Mouse (Mus musculus): ENCODE data around the gene Rasgef1b. TPM values are rescaled to one million over a fixed set of nuclear protein-coding genes. Genes with fewer than 3 reads are reported as not detected.

Gene Rasgef1b
- polyA plus RNA-seq, 1 experiment from 2014 or later = 33.9 TPM

- WGBS = 79% methylated on average over 5 of the region's 5 CpGs
Measured at GRCm38 (mm10) chr5:99752670-99753231, 23.9 kb upstream of the Rasgef1b start.

GRCm38 (mm10) chr5:99748417-99748816, 19.6 kb upstream of the Rasgef1b start:
- TF ChIP-seq CTCF (IDR thresholded peaks at IDR 0.05) (no peak), EP300 (IDR thresholded peaks at IDR 0.05) (no peak)
- H3K27me3 ChIP-seq (replicated peaks; ENCODE audit: insufficient read depth, low read length) = no peaks in the 10 kb centered on the region
- WGBS = 78% methylated on average over 10 of the region's 10 CpGs
- DNase-seq (ENCODE audit: low spot score) (no peak), ATAC-seq (no peak)
- no peak overlapping the region for H3K4me2 ChIP-seq (replicated peaks; ENCODE audit: low read depth, low read length)
- no peaks in the 10 kb centered on the region for H3K4me1 ChIP-seq (ENCODE audit: insufficient read depth, low read depth, low read length)
- H3K36me3 ChIP-seq (ENCODE audit: insufficient read depth, low read length) = no peaks in the 10 kb centered on the region
- H3K4me3 ChIP-seq (ENCODE audit: low read depth, low read length) = no peak overlapping the region
- H3K9me3 ChIP-seq (ENCODE audit: low read length) = no peaks in the 10 kb centered on the region
- no peak overlapping the region for H3K9ac ChIP-seq (replicated peaks; ENCODE audit: low read depth)
- H3K27ac ChIP-seq (ENCODE audit: low read length) = no peak overlapping the region

More at GRCm38 (mm10) chr5:99752670-99753231, 23.9 kb upstream of the Rasgef1b start:
- H3K4me1 ChIP-seq (ENCODE audit: insufficient read depth, low read depth, low read length) = no peaks in the 10 kb centered on the region
- H3K9me3 ChIP-seq (ENCODE audit: low read length) = no peaks in the 10 kb centered on the region
- ATAC-seq (no peak), DNase-seq (ENCODE audit: low spot score) (no peak)
- H3K4me2 ChIP-seq (replicated peaks; ENCODE audit: low read depth, low read length) = no peak overlapping the region
- H3K9ac ChIP-seq (replicated peaks; ENCODE audit: low read depth) = no peak overlapping the region
- no peaks in the 10 kb centered on the region for H3K36me3 ChIP-seq (ENCODE audit: insufficient read depth, low read length)
- H3K27me3 ChIP-seq (replicated peaks; ENCODE audit: insufficient read depth, low read length) = no peaks in the 10 kb centered on the region
- H3K4me3 ChIP-seq (ENCODE audit: low read depth, low read length) = no peak overlapping the region
- no peak overlapping the region for H3K27ac ChIP-seq (ENCODE audit: low read length)
- no peak for TF ChIP-seq EP300 (IDR thresholded peaks at IDR 0.05)
- TF ChIP-seq CTCF (IDR thresholded peaks at IDR 0.05) = no peak

GRCm38 (mm10) chr5:99746087-99746486, 17.2 kb upstream of the Rasgef1b start:
- H3K27ac ChIP-seq (ENCODE audit: low read length) = no peak overlapping the region
- H3K9ac ChIP-seq (replicated peaks; ENCODE audit: low read depth) = no peak overlapping the region
- no peak for DNase-seq (ENCODE audit: low spot score)
- H3K9me3 ChIP-seq (ENCODE audit: low read length) = no peaks in the 10 kb centered on the region
- no peaks in the 10 kb centered on the region for H3K27me3 ChIP-seq (replicated peaks; ENCODE audit: insufficient read depth, low read length)
- WGBS = 55% methylated on average over 7 of the region's 7 CpGs
- no peak overlapping the region for H3K4me2 ChIP-seq (replicated peaks; ENCODE audit: low read depth, low read length)
- no peaks in the 10 kb centered on the region for H3K36me3 ChIP-seq (ENCODE audit: insufficient read depth, low read length)
- no peak overlapping the region for H3K4me3 ChIP-seq (ENCODE audit: low read depth, low read length)
- no peak for ATAC-seq
- no peaks in the 10 kb centered on the region for H3K4me1 ChIP-seq (ENCODE audit: insufficient read depth, low read depth, low read length)
- TF ChIP-seq EP300 (IDR thresholded peaks at IDR 0.05) = no peak
- no peak for TF ChIP-seq CTCF (IDR thresholded peaks at IDR 0.05)

GRCm38 (mm10) chr5:99742874-99743273, 14.0 kb upstream of the Rasgef1b start:
- no peaks in the 10 kb centered on the region for H3K4me1 ChIP-seq (ENCODE audit: insufficient read depth, low read depth, low read length)
- ATAC-seq (no peak), DNase-seq (ENCODE audit: low spot score) (no peak)
- H3K4me3 ChIP-seq (ENCODE audit: low read depth, low read length) = no peak overlapping the region
- no peak overlapping the region for H3K27ac ChIP-seq (ENCODE audit: low read length)
- WGBS = 88% methylated on average over 7 of the region's 7 CpGs
- H3K9ac ChIP-seq (replicated peaks; ENCODE audit: low read depth) = no peak overlapping the region
- H3K27me3 ChIP-seq (replicated peaks; ENCODE audit: insufficient read depth, low read length) = no peaks in the 10 kb centered on the region
- no peaks in the 10 kb centered on the region for H3K36me3 ChIP-seq (ENCODE audit: insufficient read depth, low read length)
- TF ChIP-seq CTCF (IDR thresholded peaks at IDR 0.05) (no peak), EP300 (IDR thresholded peaks at IDR 0.05) (no peak)
- H3K4me2 ChIP-seq (replicated peaks; ENCODE audit: low read depth, low read length) = no peak overlapping the region
- H3K9me3 ChIP-seq (ENCODE audit: low read length) = no peaks in the 10 kb centered on the region

GRCm38 (mm10) chr5:99742056-99742455, 13.2 kb upstream of the Rasgef1b start:
- Histone ChIP-seq H3K27ac (ENCODE audit: low read length) (no peak overlapping the region), H3K4me2 (replicated peaks; ENCODE audit: low read depth, low read length) (no peak overlapping the region), H3K9ac (replicated peaks; ENCODE audit: low read depth) (no peak overlapping the region), H3K9me3 (ENCODE audit: low read length) (no peaks in the 10 kb centered on the region), H3K36me3 (ENCODE audit: insufficient read depth, low read length) (no peaks in the 10 kb centered on the region), H3K27me3 (replicated peaks; ENCODE audit: insufficient read depth, low read length) (no peaks in the 10 kb centered on the region), H3K4me3 (ENCODE audit: low read depth, low read length) (no peak overlapping the region), H3K4me1 (ENCODE audit: insufficient read depth, low read depth, low read length) (no peaks in the 10 kb centered on the region)
- 53% methylated on average over 8 of the region's 8 CpGs for WGBS
- TF ChIP-seq EP300 (IDR thresholded peaks at IDR 0.05) (no peak), CTCF (IDR thresholded peaks at IDR 0.05) (no peak)
- DNase-seq (ENCODE audit: low spot score) = no peak
- no peak for ATAC-seq

- H3K9ac ChIP-seq (replicated peaks; ENCODE audit: low read depth) = no peak overlapping the region
- ATAC-seq = no peak
- H3K27ac ChIP-seq (ENCODE audit: low read length) = no peak overlapping the region
- 54% methylated on average over 10 of the region's 10 CpGs for WGBS
- no peaks in the 10 kb centered on the region for H3K27me3 ChIP-seq (replicated peaks; ENCODE audit: insufficient read depth, low read length)
- no peaks in the 10 kb centered on the region for H3K9me3 ChIP-seq (ENCODE audit: low read length)
- H3K4me3 ChIP-seq (ENCODE audit: low read depth, low read length) = no peak overlapping the region
- no peaks in the 10 kb centered on the region for H3K36me3 ChIP-seq (ENCODE audit: insufficient read depth, low read length)
- TF ChIP-seq CTCF (IDR thresholded peaks at IDR 0.05) (no peak), EP300 (IDR thresholded peaks at IDR 0.05) (no peak)
- no peak for DNase-seq (ENCODE audit: low spot score)
- H3K4me2 ChIP-seq (replicated peaks; ENCODE audit: low read depth, low read length) = no peak overlapping the region
- no peaks in the 10 kb centered on the region for H3K4me1 ChIP-seq (ENCODE audit: insufficient read depth, low read depth, low read length)
Measured at GRCm38 (mm10) chr5:99737937-99738727, 9.3 kb upstream of the Rasgef1b start.

All from lung, postnatal 0 days (tissue).